Mouse (Mus musculus): ENCODE measurements around the gene Spata31d1b.

Gene Spata31d1b

GRCm38 (mm10) chr13:59746164-59746563 is 34.1 kb downstream of the Spata31d1b start:
- DNase-seq (ENCODE audit: extremely low spot score, low spot score) = no peak

GRCm38 (mm10) chr13:59746711-59747110 is 34.6 kb downstream of the Spata31d1b start, which contains the start of gene 1700014D04Rik:
Gene 1700014D04Rik (minus strand): TSS chr13:59746752.
- DNase-seq (ENCODE audit: extremely low spot score, low spot score) = no peak

GRCm38 (mm10) chr13:59750310-59750709 is 38.2 kb downstream of the Spata31d1b start:
- DNase-seq (ENCODE audit: extremely low spot score, low spot score) = no peak

- no peak for DNase-seq (ENCODE audit: extremely low spot score, low spot score)
Observed at GRCm38 (mm10) chr13:59756906-59757305, 44.8 kb downstream of the Spata31d1b start.

GRCm38 (mm10) chr13:59762791-59763190 is 50.7 kb downstream of the Spata31d1b start:
- no peak for DNase-seq (ENCODE audit: extremely low spot score, low spot score)

GRCm38 (mm10) chr13:59766786-59767515 is 54.9 kb downstream of the Spata31d1b start:
- DNase-seq (ENCODE audit: extremely low spot score, low spot score) = no peak

- DNase-seq (ENCODE audit: extremely low spot score, low spot score) = no peak
Observed at GRCm38 (mm10) chr13:59768531-59768930, 56.4 kb downstream of the Spata31d1b start.

All from neural tube, embryonic 10.5 days (tissue).